Mouse (Mus musculus) urinary bladder, postnatal 10 days (tissue): ENCODE measurements around the gene Ppp1r17.

Source experiments
- DNase-seq: peaks from one replicate; pipeline ENCODE4 v3.0.0; 2022; ENCODE audit warnings: low spot score

The Ppp1r17 gene

DNA sequence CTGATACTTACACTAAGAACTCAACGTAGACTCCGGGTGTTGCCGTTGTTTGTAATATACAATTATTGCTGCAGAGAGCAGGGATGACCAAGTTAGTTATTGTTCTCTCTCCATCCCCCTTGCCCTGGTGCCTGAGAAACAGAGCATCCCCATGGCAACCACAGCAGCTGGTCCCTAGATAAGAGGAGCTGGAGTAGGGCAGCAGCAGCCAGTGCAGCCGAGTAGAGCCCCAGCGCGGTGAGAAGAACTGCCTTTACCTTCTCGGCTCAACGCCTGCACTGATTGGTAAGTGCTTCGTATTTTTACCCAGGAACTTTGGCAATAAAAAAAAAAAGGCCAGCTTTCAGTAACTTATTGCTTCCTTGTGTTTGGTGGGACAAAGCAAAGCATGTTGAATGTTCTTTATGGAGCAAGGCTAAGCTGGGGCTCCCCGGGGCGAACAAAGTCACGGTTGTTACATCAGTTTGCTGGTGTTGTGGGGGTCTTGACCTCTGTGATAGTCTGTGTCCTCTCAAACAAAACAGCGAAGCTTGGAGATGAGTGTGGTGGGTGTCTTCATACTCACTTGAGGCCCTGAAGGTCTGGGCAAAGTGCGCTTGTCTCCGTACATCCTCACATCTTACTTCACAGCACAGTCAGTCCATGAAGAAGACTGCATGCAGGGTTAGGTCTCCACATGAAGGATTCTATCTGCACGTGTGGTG, at the start of gene Ppp1r17:
Gene Ppp1r17, plus strand, starts transcription at position 207 of the 704 bp plus-strand sequence.
- DNase-seq = no peak

DNA sequence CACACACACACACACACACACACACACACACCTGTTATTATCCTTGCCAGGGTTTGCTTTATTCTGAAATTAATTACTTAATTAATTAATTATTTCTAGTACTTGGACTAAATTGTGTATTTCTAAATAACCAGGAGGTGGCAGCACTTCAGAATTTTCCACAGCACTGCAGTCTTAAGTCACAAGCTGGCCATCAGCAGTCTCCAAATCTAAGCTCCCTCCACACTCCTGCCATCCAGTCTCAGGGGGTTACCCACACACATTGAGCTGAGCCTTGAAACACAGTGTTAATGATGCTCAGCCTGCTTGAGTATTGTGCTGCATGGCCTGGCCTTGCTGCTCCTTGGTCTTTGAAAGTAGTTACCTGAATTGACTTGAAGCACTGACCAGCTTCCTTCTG, 44.3 kb upstream of the Ppp1r17 start:
- no peak for DNase-seq

DNA sequence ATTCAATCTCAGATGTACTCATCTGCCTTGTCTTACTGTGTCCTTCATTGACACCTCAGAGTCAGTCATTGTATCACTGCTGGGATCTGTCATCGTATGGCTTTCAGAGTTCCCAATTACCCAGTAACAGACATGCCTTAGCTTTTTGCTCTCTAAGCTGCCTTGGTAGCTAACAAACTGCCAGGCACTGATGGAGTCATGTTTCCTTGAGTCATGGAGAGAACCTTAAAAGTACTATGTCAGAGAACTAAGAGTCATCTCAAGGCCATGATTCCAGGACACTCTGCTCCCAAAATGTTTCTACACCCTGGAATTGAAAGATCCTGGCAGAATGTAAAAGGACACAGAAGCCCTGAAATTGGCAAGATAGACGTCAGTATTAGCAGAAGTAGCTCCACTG, 37.5 kb upstream of the Ppp1r17 start:
- DNase-seq = no peak

DNA sequence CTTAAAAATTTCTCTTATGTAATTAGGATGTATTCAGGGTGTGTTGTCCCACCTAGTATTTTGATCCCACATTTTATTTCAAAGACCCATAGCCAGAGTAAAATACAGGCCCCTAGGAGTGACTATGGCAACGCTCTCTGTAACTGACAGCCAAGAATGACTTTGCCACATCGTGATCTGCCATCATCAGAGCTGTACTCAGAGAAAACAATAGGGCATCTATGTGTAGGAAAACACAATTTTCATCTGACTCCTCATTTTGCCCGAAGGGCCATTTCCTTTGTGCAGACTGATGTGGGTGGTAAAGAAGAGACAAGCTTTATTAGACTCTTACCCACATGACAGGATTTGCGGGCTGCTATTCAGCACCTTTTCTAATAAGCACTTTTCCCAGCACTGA, 8.6 kb upstream of the Ppp1r17 start:
- DNase-seq = no peak

GRCm38 (mm10) chr6:56012384-56012783, 4.9 kb upstream of the Ppp1r17 start:
- no peak for DNase-seq

- no peak for DNase-seq
These were observed 2.3 kb downstream of the Ppp1r17 start for GRCm38 (mm10) chr6:56019632-56020031.

- DNase-seq = no peak
These were observed 8.2 kb downstream of the Ppp1r17 start for GRCm38 (mm10) chr6:56025533-56025932.

DNA sequence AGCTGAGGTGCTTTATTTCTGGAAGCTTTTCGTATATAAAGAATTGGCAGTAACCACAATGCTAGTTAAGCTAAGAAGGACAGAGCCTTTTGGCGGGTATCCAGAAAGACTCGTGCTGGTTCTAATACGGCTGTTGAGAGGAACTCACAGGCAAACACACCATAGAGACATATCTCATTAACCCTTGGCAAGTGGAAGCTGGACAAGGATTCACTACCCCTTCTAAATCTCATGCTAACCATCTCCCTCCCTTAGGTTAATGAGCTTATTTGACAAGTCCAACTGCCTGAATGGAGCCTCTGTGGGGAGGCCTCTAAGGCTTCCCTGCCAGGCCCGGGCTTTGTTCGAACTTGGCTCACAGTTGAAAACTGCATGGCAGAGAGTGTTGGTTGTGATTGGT, 10.0 kb downstream of the Ppp1r17 start:
- no peak for DNase-seq

- DNase-seq = no peak
These were observed 10.7 kb downstream of the Ppp1r17 start for GRCm38 (mm10) chr6:56027966-56028365.

GRCm38 (mm10) chr6:56029986-56030385, 12.7 kb downstream of the Ppp1r17 start:
- no peak for DNase-seq

GRCm38 (mm10) chr6:56032231-56032630, 14.9 kb downstream of the Ppp1r17 start:
- no peak for DNase-seq

GRCm38 (mm10) chr6:56035054-56035453, 17.8 kb downstream of the Ppp1r17 start:
- DNase-seq = no peak

DNA sequence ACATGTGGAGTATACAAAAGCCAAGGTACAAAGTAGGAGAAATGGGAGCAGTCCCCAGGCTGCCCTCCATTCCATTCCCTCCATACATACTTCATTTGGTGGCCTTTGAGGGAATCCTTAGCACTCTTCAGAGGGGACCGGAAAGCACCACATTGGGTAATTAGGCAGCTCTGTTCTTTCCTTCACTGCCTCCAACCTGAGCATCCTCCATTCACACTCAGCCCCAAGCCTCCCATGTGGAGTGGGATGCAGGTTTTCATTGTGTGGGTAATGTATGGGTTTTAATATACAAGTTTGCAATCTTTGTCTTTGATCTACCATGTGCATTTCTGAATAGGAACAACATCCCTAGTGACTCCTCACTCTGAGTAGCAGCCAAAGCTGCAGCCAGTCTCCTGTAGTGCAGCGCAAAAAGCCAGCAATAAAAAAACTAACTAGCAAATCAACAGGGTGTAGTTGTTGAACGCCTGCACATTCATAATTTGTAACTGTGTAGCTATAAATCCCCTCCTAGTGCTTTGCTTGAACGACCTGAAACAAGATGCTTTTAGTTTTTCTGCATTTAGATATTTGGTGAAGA, 22.3 kb downstream of the Ppp1r17 start:
- DNase-seq = no peak

GRCm38 (mm10) chr6:56044270-56044669, 27.0 kb downstream of the Ppp1r17 start:
- no peak for DNase-seq

DNA sequence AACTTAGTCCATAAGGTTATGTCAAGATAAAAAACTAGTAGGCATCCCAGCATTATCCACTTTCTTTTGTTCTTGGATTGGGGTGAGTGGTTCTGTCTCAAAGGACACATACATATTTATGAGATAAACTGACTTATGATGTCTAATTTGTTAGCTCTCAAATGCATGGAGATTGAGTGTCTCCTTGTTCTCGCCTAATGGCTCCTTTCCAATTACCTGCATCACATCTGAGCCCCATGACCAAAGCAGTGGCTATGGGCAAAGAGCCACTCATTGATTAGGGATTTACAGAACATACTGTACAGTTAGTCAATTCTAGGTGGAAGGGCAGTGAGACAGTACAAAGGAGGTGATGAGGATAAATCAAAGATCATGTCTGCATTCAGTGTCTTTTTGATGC, 27.4 kb downstream of the Ppp1r17 start:
- no peak for DNase-seq

- no peak for DNase-seq
These were observed 31.3 kb downstream of the Ppp1r17 start for GRCm38 (mm10) chr6:56048580-56048979.

GRCm38 (mm10) chr6:56049104-56049503, 31.8 kb downstream of the Ppp1r17 start:
- DNase-seq = no peak

GRCm38 (mm10) chr6:56063736-56064135, 46.4 kb downstream of the Ppp1r17 start:
- no peak for DNase-seq

- no peak for DNase-seq
These were observed 49.5 kb downstream of the Ppp1r17 start for GRCm38 (mm10) chr6:56066632-56067282.

- no peak for DNase-seq
These were observed 51.2 kb downstream of the Ppp1r17 start for GRCm38 (mm10) chr6:56068516-56068915.

DNA sequence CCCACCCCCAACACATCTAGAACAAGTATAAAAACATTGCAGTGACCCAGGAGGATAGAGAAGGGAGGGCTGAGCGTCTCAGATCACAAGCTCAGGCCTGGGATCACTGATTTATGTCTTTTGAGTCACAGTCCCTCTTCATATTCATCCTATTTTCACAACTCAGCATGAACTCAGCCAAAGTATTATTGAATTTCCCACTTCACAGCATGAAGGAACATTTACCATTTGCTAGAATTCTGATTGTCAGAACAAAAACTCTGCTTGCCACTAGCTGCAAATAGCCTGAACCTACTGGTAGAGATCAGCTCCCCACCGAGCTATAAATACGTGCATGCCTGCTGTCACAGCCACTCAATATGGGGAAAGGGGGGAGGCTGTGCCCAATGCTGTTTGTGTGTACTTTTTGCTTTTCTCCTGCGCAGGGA, 59.1 kb downstream of the Ppp1r17 start:
- no peak for DNase-seq
